Mouse (Mus musculus) heart, adult 2 months (tissue): Measurements from ENCODE around the gene Ube2l6.
A peak's percentile ranks its signal among the peaks of the same experiment; 100 is the strongest.

Experiments
- CTCF ChIP-seq: fragments of 200-600 bp; IDR thresholded peaks from 2 replicates; pipeline ENCODE4 v1.8.1; 2022; ENCODE audit warnings: antibody characterized with exemption, mild to moderate bottlenecking, moderate library complexity
- POLR2A ChIP-seq: fragments of 200-500 bp; IDR thresholded peaks from 2 replicates; pipeline ENCODE4 v1.6.1; 2011; ENCODE audit warnings: mild to moderate bottlenecking, low read depth, low read length, control low read depth; ENCODE audit not compliant: insufficient read depth

GRCm38 (mm10) chr2:84851130-84852040 is 52.8 kb downstream of the Ube2l6 start:
- TF ChIP-seq POLR2A (peak; percentile 37; the same call in 1 of the 2 replicates), CTCF (no peak)
